Mouse (Mus musculus): ENCODE results near the gene Arl5a. TPM values are rescaled to one million over a fixed set of nuclear protein-coding genes. Genes with fewer than 3 reads are reported as not detected.

The Arl5a gene
- polyA plus RNA-seq, 1 experiment from 2014 or later: 36.5 TPM

- 86% methylated on average over 6 of the region's 6 CpGs for WGBS
- no peaks in the 10 kb centered on the region; the same call in 1 of the 2 replicates for H3K4me1 ChIP-seq (replicated peaks; ENCODE audit: control insufficient read depth, insufficient read depth, low read length)
- 0 out of 2 replicates have a peak, but pooled peaks cover 4% of the 10 kb centered on the region for H3K27me3 ChIP-seq (ENCODE audit: control insufficient read depth, insufficient read depth, low read depth, low read length)
- no peak overlapping the region for H3K4me3 ChIP-seq (ENCODE audit: low read length)
- H3K36me3 ChIP-seq (ENCODE audit: control insufficient read depth, insufficient read depth, low read length): no peaks in the 10 kb centered on the region
- no peak overlapping the region for H3K4me2 ChIP-seq (ENCODE audit: low read depth, low read length)
- H3K9me3 ChIP-seq (ENCODE audit: control insufficient read depth, low read length): no peaks in the 10 kb centered on the region
- H3K27ac ChIP-seq (ENCODE audit: low read length): no peak overlapping the region
- no peak overlapping the region for H3K9ac ChIP-seq (ENCODE audit: low read length)
- ATAC-seq (ENCODE audit: low read depth): no peak
Measured at GRCm38 (mm10) chr2:52374706-52375105, 50.0 kb downstream of the Arl5a start.

GRCm38 (mm10) chr2:52372480-52372879 lies 52.2 kb downstream of the Arl5a start:
- Histone ChIP-seq H3K4me3 (ENCODE audit: low read length) (no peak overlapping the region), H3K4me2 (ENCODE audit: low read depth, low read length) (no peak overlapping the region), H3K27ac (ENCODE audit: low read length) (no peak overlapping the region), H3K27me3 (ENCODE audit: control insufficient read depth, insufficient read depth, low read depth, low read length) (0 out of 2 replicates have a peak, but pooled peaks cover 4% of the 10 kb centered on the region), H3K9ac (ENCODE audit: low read length) (no peak overlapping the region), H3K9me3 (ENCODE audit: control insufficient read depth, low read length) (no peaks in the 10 kb centered on the region), H3K36me3 (ENCODE audit: control insufficient read depth, insufficient read depth, low read length) (no peaks in the 10 kb centered on the region), H3K4me1 (replicated peaks; ENCODE audit: control insufficient read depth, insufficient read depth, low read length) (no peaks in the 10 kb centered on the region; the same call in 1 of the 2 replicates)
- 34% methylated on average over 6 of the region's 6 CpGs for WGBS
- ATAC-seq (ENCODE audit: low read depth): peak; percentile 90

GRCm38 (mm10) chr2:52372080-52372479 lies 52.6 kb downstream of the Arl5a start:
- Histone ChIP-seq H3K9ac (ENCODE audit: low read length) (no peak overlapping the region), H3K4me3 (ENCODE audit: low read length) (no peak overlapping the region), H3K4me2 (ENCODE audit: low read depth, low read length) (no peak overlapping the region), H3K27me3 (ENCODE audit: control insufficient read depth, insufficient read depth, low read depth, low read length) (0 out of 2 replicates have a peak, but pooled peaks cover 4% of the 10 kb centered on the region), H3K9me3 (ENCODE audit: control insufficient read depth, low read length) (no peaks in the 10 kb centered on the region), H3K27ac (ENCODE audit: low read length) (no peak overlapping the region), H3K4me1 (replicated peaks; ENCODE audit: control insufficient read depth, insufficient read depth, low read length) (no peaks in the 10 kb centered on the region; the same call in 1 of the 2 replicates), H3K36me3 (ENCODE audit: control insufficient read depth, insufficient read depth, low read length) (no peaks in the 10 kb centered on the region)
- 38% methylated on average over 4 of the region's 4 CpGs for WGBS
- ATAC-seq (ENCODE audit: low read depth): peak; percentile 65

- no peak overlapping the region for H3K27ac ChIP-seq (ENCODE audit: low read length)
- H3K4me1 ChIP-seq (replicated peaks; ENCODE audit: control insufficient read depth, insufficient read depth, low read length): no peaks in the 10 kb centered on the region; the same call in 1 of the 2 replicates
- 11% methylated on average over 2 of the region's 2 CpGs for WGBS
- no peaks in the 10 kb centered on the region for H3K36me3 ChIP-seq (ENCODE audit: control insufficient read depth, insufficient read depth, low read length)
- no peak overlapping the region for H3K4me2 ChIP-seq (ENCODE audit: low read depth, low read length)
- 0 out of 2 replicates have a peak, but pooled peaks cover 4% of the 10 kb centered on the region for H3K27me3 ChIP-seq (ENCODE audit: control insufficient read depth, insufficient read depth, low read depth, low read length)
- no peak overlapping the region for H3K4me3 ChIP-seq (ENCODE audit: low read length)
- H3K9me3 ChIP-seq (ENCODE audit: control insufficient read depth, low read length): no peaks in the 10 kb centered on the region
- 0 out of 2 replicates have a peak, but pooled peaks have one; percentile 20 for ATAC-seq (ENCODE audit: low read depth)
- no peak overlapping the region for H3K9ac ChIP-seq (ENCODE audit: low read length)
Measured at GRCm38 (mm10) chr2:52371066-52371465, 53.6 kb downstream of the Arl5a start.

- no peaks in the 10 kb centered on the region for H3K9me3 ChIP-seq (ENCODE audit: control insufficient read depth, low read length)
- no peaks in the 10 kb centered on the region for H3K36me3 ChIP-seq (ENCODE audit: control insufficient read depth, insufficient read depth, low read length)
- no peaks in the 10 kb centered on the region; the same call in 1 of the 2 replicates for H3K4me1 ChIP-seq (replicated peaks; ENCODE audit: control insufficient read depth, insufficient read depth, low read length)
- H3K27ac ChIP-seq (ENCODE audit: low read length): no peak overlapping the region
- H3K4me3 ChIP-seq (ENCODE audit: low read length): no peak overlapping the region
- H3K27me3 ChIP-seq (ENCODE audit: control insufficient read depth, insufficient read depth, low read depth, low read length): no peaks in the 10 kb centered on the region
- H3K4me2 ChIP-seq (ENCODE audit: low read depth, low read length): no peak overlapping the region
- no peak overlapping the region for H3K9ac ChIP-seq (ENCODE audit: low read length)
- ATAC-seq (ENCODE audit: low read depth): no peak
- WGBS: 67% methylated on average over 6 of the region's 6 CpGs
Measured at GRCm38 (mm10) chr2:52369622-52370021, 55.1 kb downstream of the Arl5a start.

- no peaks in the 10 kb centered on the region for H3K36me3 ChIP-seq (ENCODE audit: control insufficient read depth, insufficient read depth, low read length)
- H3K9ac ChIP-seq (ENCODE audit: low read length): no peak overlapping the region
- no peaks in the 10 kb centered on the region for H3K27me3 ChIP-seq (ENCODE audit: control insufficient read depth, insufficient read depth, low read depth, low read length)
- H3K9me3 ChIP-seq (ENCODE audit: control insufficient read depth, low read length): no peaks in the 10 kb centered on the region
- no peak for ATAC-seq (ENCODE audit: low read depth)
- H3K4me2 ChIP-seq (ENCODE audit: low read depth, low read length): no peak overlapping the region
- no peak overlapping the region for H3K27ac ChIP-seq (ENCODE audit: low read length)
- no peaks in the 10 kb centered on the region for H3K4me1 ChIP-seq (replicated peaks; ENCODE audit: control insufficient read depth, insufficient read depth, low read length)
- 86% methylated on average over 5 of the region's 5 CpGs for WGBS
- no peak overlapping the region for H3K4me3 ChIP-seq (ENCODE audit: low read length)
Measured at GRCm38 (mm10) chr2:52367665-52368064, 57.0 kb downstream of the Arl5a start.

- no peak overlapping the region for H3K4me2 ChIP-seq (ENCODE audit: low read depth, low read length)
- ATAC-seq (ENCODE audit: low read depth): no peak
- no peaks in the 10 kb centered on the region for H3K4me1 ChIP-seq (replicated peaks; ENCODE audit: control insufficient read depth, insufficient read depth, low read length)
- no peaks in the 10 kb centered on the region for H3K36me3 ChIP-seq (ENCODE audit: control insufficient read depth, insufficient read depth, low read length)
- no peak overlapping the region for H3K9ac ChIP-seq (ENCODE audit: low read length)
- H3K27ac ChIP-seq (ENCODE audit: low read length): no peak overlapping the region
- no peak overlapping the region for H3K4me3 ChIP-seq (ENCODE audit: low read length)
- WGBS: 60% methylated on average over 13 of the region's 13 CpGs
- H3K9me3 ChIP-seq (ENCODE audit: control insufficient read depth, low read length): no peaks in the 10 kb centered on the region
- H3K27me3 ChIP-seq (ENCODE audit: control insufficient read depth, insufficient read depth, low read depth, low read length): no peaks in the 10 kb centered on the region
Measured at GRCm38 (mm10) chr2:52367248-52367647, 57.5 kb downstream of the Arl5a start.

GRCm38 (mm10) chr2:52361086-52361485 lies 63.6 kb downstream of the Arl5a start:
- no peak overlapping the region for H3K27ac ChIP-seq (ENCODE audit: low read length)
- H3K4me2 ChIP-seq (ENCODE audit: low read depth, low read length): no peak overlapping the region
- H3K36me3 ChIP-seq (ENCODE audit: control insufficient read depth, insufficient read depth, low read length): no peaks in the 10 kb centered on the region
- no peaks in the 10 kb centered on the region for H3K9me3 ChIP-seq (ENCODE audit: control insufficient read depth, low read length)
- H3K27me3 ChIP-seq (ENCODE audit: control insufficient read depth, insufficient read depth, low read depth, low read length): no peaks in the 10 kb centered on the region
- H3K4me3 ChIP-seq (ENCODE audit: low read length): no peak overlapping the region
- 91% methylated on average over 9 of the region's 9 CpGs for WGBS
- no peak for ATAC-seq (ENCODE audit: low read depth)
- no peak overlapping the region for H3K9ac ChIP-seq (ENCODE audit: low read length)
- H3K4me1 ChIP-seq (replicated peaks; ENCODE audit: control insufficient read depth, insufficient read depth, low read length): no peaks in the 10 kb centered on the region

- H3K9ac ChIP-seq (ENCODE audit: low read length): no peak overlapping the region
- H3K9me3 ChIP-seq (ENCODE audit: control insufficient read depth, low read length): no peaks in the 10 kb centered on the region
- H3K36me3 ChIP-seq (ENCODE audit: control insufficient read depth, insufficient read depth, low read length): no peaks in the 10 kb centered on the region
- no peaks in the 10 kb centered on the region for H3K27me3 ChIP-seq (ENCODE audit: control insufficient read depth, insufficient read depth, low read depth, low read length)
- no peaks in the 10 kb centered on the region for H3K4me1 ChIP-seq (replicated peaks; ENCODE audit: control insufficient read depth, insufficient read depth, low read length)
- 68% methylated on average over 1 of the region's 1 CpGs for WGBS
- H3K4me3 ChIP-seq (ENCODE audit: low read length): no peak overlapping the region
- ATAC-seq (ENCODE audit: low read depth): no peak
- no peak overlapping the region for H3K27ac ChIP-seq (ENCODE audit: low read length)
- H3K4me2 ChIP-seq (ENCODE audit: low read depth, low read length): no peak overlapping the region
Measured at GRCm38 (mm10) chr2:52359722-52360121, 65.0 kb downstream of the Arl5a start.

GRCm38 (mm10) chr2:52358156-52358555 lies 66.5 kb downstream of the Arl5a start:
- 86% methylated on average over 5 of the region's 5 CpGs for WGBS
- Histone ChIP-seq H3K9ac (ENCODE audit: low read length) (no peak overlapping the region), H3K27me3 (ENCODE audit: control insufficient read depth, insufficient read depth, low read depth, low read length) (no peaks in the 10 kb centered on the region), H3K9me3 (ENCODE audit: control insufficient read depth, low read length) (no peaks in the 10 kb centered on the region), H3K36me3 (ENCODE audit: control insufficient read depth, insufficient read depth, low read length) (no peaks in the 10 kb centered on the region), H3K4me1 (replicated peaks; ENCODE audit: control insufficient read depth, insufficient read depth, low read length) (no peaks in the 10 kb centered on the region), H3K27ac (ENCODE audit: low read length) (no peak overlapping the region), H3K4me3 (ENCODE audit: low read length) (no peak overlapping the region), H3K4me2 (ENCODE audit: low read depth, low read length) (no peak overlapping the region)
- ATAC-seq (ENCODE audit: low read depth): no peak

All from lung, embryonic 16.5 days (tissue).